Mouse (Mus musculus) neural tube, embryonic 12.5 days (tissue): ENCODE results near the gene Glb1. TPM values are rescaled to one million over a fixed set of nuclear protein-coding genes. Genes with fewer than 3 reads are reported as not detected.

Source experiments
- ATAC-seq: fragments of 200-750 bp; cut with Nextera tagmentation; 2 replicates; pipeline ENCODE4 v1.8.0; 2017; ENCODE audit warnings: low read depth, mild to moderate bottlenecking, moderate TSS enrichment, moderate library complexity; ENCODE audit not compliant: low FRiP score
- H3K27ac ChIP-seq: fragments of 300-500 bp; sonication (generic); 2 replicates; pipeline ENCODE4 v1.5.1; 2016
- H3K27me3 ChIP-seq: fragments of 300-500 bp; sonication (generic); replicated peaks from 2 replicates; pipeline ENCODE4 v1.6.1; 2016; ENCODE audit warnings: mild to moderate bottlenecking
- H3K36me3 ChIP-seq: fragments of 300-500 bp; sonication (generic); 2 replicates; pipeline ENCODE4 v1.6.1; 2016; ENCODE audit warnings: mild to moderate bottlenecking
- H3K4me1 ChIP-seq: fragments of 300-500 bp; sonication (generic); 2 replicates; pipeline ENCODE4 v1.6.1; 2016
- H3K4me2 ChIP-seq: fragments of 300-500 bp; sonication (generic); replicated peaks from 2 replicates; pipeline ENCODE4 v1.6.1; 2016; ENCODE audit warnings: mild to moderate bottlenecking
- H3K4me3 ChIP-seq: fragments of 300-500 bp; sonication (generic); 2 replicates; pipeline ENCODE4 v1.5.1; 2016
- H3K9ac ChIP-seq: fragments of 300-500 bp; sonication (generic); 2 replicates; pipeline ENCODE4 v1.6.1; 2016; ENCODE audit warnings: mild to moderate bottlenecking
- H3K9me3 ChIP-seq: fragments of 300-500 bp; sonication (generic); 2 replicates; pipeline ENCODE4 v1.6.1; 2016; ENCODE audit warnings: mild to moderate bottlenecking
- WGBS: fragments of 180-500 bp; shearing (Covaris S2); methylation state at CpG from one replicate; pipeline ENCODE4 v1.1.7; 2016; 5-methylcytosine and 5-hydroxymethylcytosine counted together
- polyA plus RNA-seq: library from polyadenylated mRNA; unstranded; fragments of >200 nt; fragmentation: Nextera tagmentation; extraction: Ambion mirVana; gene quantifications from 2 replicates; pipeline ENCODE4 v1.2.1, GENCODE M21; 2016

Glb1 gene
- polyA plus RNA-seq, 1 experiment from 2014 or later = 24.5 TPM

GRCm38 (mm10) chr9:114425576-114425975 lies 24.7 kb downstream of the Glb1 start:
- WGBS = 96% methylated on average over 5 of the region's 5 CpGs
- Histone ChIP-seq H3K4me1 (no peaks in the 10 kb centered on the region), H3K9ac (no peak overlapping the region), H3K9me3 (0 out of 2 replicates have a peak, but pooled peaks cover 4% of the 10 kb centered on the region), H3K4me3 (no peak overlapping the region), H3K4me2 (no peak overlapping the region), H3K27me3 (no peaks in the 10 kb centered on the region), H3K27ac (no peak overlapping the region), H3K36me3 (peaks cover 19% of the 10 kb centered on the region)
- no peak for ATAC-seq

- 97% methylated on average over 5 of the region's 5 CpGs for WGBS
- Histone ChIP-seq H3K4me2 (no peak overlapping the region), H3K27ac (no peak overlapping the region), H3K9me3 (0 out of 2 replicates have a peak, but pooled peaks cover 4% of the 10 kb centered on the region), H3K9ac (no peak overlapping the region), H3K4me1 (no peaks in the 10 kb centered on the region), H3K27me3 (no peaks in the 10 kb centered on the region), H3K36me3 (peaks cover 18% of the 10 kb centered on the region), H3K4me3 (no peak overlapping the region)
- ATAC-seq = no peak
These were observed 25.3 kb downstream of the Glb1 start for GRCm38 (mm10) chr9:114426201-114426600.

GRCm38 (mm10) chr9:114427425-114427824 lies 26.5 kb downstream of the Glb1 start:
- Histone ChIP-seq H3K4me3 (no peak overlapping the region), H3K27me3 (no peaks in the 10 kb centered on the region), H3K36me3 (peaks cover 18% of the 10 kb centered on the region), H3K9ac (no peak overlapping the region), H3K27ac (no peak overlapping the region), H3K4me1 (no peaks in the 10 kb centered on the region), H3K9me3 (0 out of 2 replicates have a peak, but pooled peaks cover 4% of the 10 kb centered on the region), H3K4me2 (no peak overlapping the region)
- no peak for ATAC-seq
- 96% methylated on average over 8 of the region's 8 CpGs for whole genome bisulfite sequencing

DNA sequence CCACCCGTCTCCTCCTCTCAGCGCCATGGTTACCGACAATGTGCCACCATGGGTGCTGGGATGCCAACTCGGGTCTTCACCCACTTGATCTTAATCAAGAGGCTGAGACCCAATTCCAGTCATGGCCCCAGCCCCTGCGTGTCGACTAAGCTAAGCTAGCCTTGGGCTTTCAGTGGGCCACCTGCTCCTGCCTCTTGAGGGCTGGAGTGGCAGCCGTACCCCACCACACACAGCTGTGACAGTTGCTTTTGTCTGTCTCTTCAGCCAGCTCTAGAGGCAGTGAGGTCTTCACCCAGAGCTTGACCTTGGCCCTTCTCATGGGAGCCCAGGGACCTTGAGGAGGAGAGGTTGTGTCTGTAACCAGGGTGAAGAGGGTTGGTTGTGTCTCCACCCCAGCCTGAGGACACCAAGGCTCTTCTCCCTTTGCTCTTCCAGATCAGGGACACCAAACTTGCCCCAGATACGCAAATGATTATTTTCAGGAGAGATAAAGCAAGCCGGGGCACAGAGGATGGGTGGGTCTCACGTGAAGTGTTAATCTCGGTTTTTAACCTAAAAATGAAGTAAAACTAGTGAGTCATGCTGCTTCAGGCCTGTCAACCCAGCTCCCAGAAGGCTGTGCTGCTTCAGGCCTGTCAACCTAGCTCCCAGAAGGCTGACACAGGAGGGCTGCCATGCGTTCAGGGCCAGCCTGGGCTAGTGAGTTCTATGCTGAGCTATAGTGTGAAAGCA lies 27.4 kb downstream of the Glb1 start:
- no peak overlapping the region for H3K4me3 ChIP-seq
- H3K9me3 ChIP-seq = 0 out of 2 replicates have a peak, but pooled peaks cover 4% of the 10 kb centered on the region
- H3K27me3 ChIP-seq = no peaks in the 10 kb centered on the region
- no peak for ATAC-seq
- H3K4me2 ChIP-seq = no peak overlapping the region
- 91% methylated on average over 12 of the region's 12 CpGs for WGBS
- H3K9ac ChIP-seq = no peak overlapping the region
- peaks cover 18% of the 10 kb centered on the region for H3K36me3 ChIP-seq
- H3K27ac ChIP-seq = no peak overlapping the region
- no peaks in the 10 kb centered on the region for H3K4me1 ChIP-seq

- Histone ChIP-seq H3K4me3 (no peak overlapping the region), H3K4me1 (no peaks in the 10 kb centered on the region), H3K9ac (no peak overlapping the region), H3K27ac (no peak overlapping the region), H3K9me3 (peaks cover 4% of the 10 kb centered on the region), H3K36me3 (peaks cover 15% of the 10 kb centered on the region), H3K27me3 (no peaks in the 10 kb centered on the region), H3K4me2 (no peak overlapping the region)
- 89% methylated on average over 2 of the region's 2 CpGs for WGBS
- no peak for ATAC-seq
These were observed 34.8 kb downstream of the Glb1 start for GRCm38 (mm10) chr9:114435668-114436067.

- ATAC-seq = no peak
- H3K4me1 ChIP-seq = no peaks in the 10 kb centered on the region
- no peaks in the 10 kb centered on the region for H3K27me3 ChIP-seq
- no peak overlapping the region for H3K4me3 ChIP-seq
- no peak overlapping the region for H3K4me2 ChIP-seq
- H3K36me3 ChIP-seq = peaks cover 16% of the 10 kb centered on the region; the same call in 1 of the 2 replicates
- H3K27ac ChIP-seq = no peak overlapping the region
- H3K9ac ChIP-seq = no peak overlapping the region
- peaks cover 4% of the 10 kb centered on the region for H3K9me3 ChIP-seq
- WGBS = 85% methylated on average over 10 of the region's 10 CpGs
These were observed 39.7 kb downstream of the Glb1 start for GRCm38 (mm10) chr9:114440548-114440947.

- Histone ChIP-seq H3K27ac (no peak overlapping the region), H3K9ac (no peak overlapping the region), H3K4me1 (no peaks in the 10 kb centered on the region), H3K27me3 (no peaks in the 10 kb centered on the region), H3K4me2 (no peak overlapping the region), H3K4me3 (no peak overlapping the region), H3K9me3 (no peaks in the 10 kb centered on the region), H3K36me3 (peaks cover 5% of the 10 kb centered on the region; the same call in 1 of the 2 replicates)
- 92% methylated on average over 9 of the region's 9 CpGs for WGBS
- ATAC-seq = no peak
These were observed 41.3 kb downstream of the Glb1 start for GRCm38 (mm10) chr9:114442225-114442624.

GRCm38 (mm10) chr9:114442893-114443292 lies 42.0 kb downstream of the Glb1 start:
- ATAC-seq = no peak

GRCm38 (mm10) chr9:114443351-114443750 lies 42.5 kb downstream of the Glb1 start:
- H3K4me1 ChIP-seq = no peaks in the 10 kb centered on the region
- H3K27ac ChIP-seq = no peak overlapping the region
- no peaks in the 10 kb centered on the region for H3K27me3 ChIP-seq
- ATAC-seq = no peak
- no peak overlapping the region for H3K9ac ChIP-seq
- H3K9me3 ChIP-seq = no peaks in the 10 kb centered on the region
- H3K4me2 ChIP-seq = no peak overlapping the region
- 90% methylated on average over 8 of the region's 8 CpGs for WGBS
- peaks cover 3% of the 10 kb centered on the region; the same call in 1 of the 2 replicates for H3K36me3 ChIP-seq
- no peak overlapping the region for H3K4me3 ChIP-seq

More at GRCm38 (mm10) chr9:114442893-114443292, 42.0 kb downstream of the Glb1 start:
- H3K9me3 ChIP-seq = no peaks in the 10 kb centered on the region
- H3K27me3 ChIP-seq = no peaks in the 10 kb centered on the region
- H3K4me1 ChIP-seq = no peaks in the 10 kb centered on the region
- no peak overlapping the region for H3K27ac ChIP-seq
- H3K9ac ChIP-seq = no peak overlapping the region
- 90% methylated on average over 9 of the region's 9 CpGs for WGBS
- H3K4me3 ChIP-seq = no peak overlapping the region
- H3K36me3 ChIP-seq = peaks cover 3% of the 10 kb centered on the region; the same call in 1 of the 2 replicates
- H3K4me2 ChIP-seq = no peak overlapping the region

- Histone ChIP-seq H3K4me3 (no peak overlapping the region), H3K9me3 (no peaks in the 10 kb centered on the region), H3K4me1 (no peaks in the 10 kb centered on the region), H3K27me3 (no peaks in the 10 kb centered on the region), H3K4me2 (no peak overlapping the region), H3K36me3 (peaks cover 3% of the 10 kb centered on the region; the same call in 1 of the 2 replicates), H3K9ac (no peak overlapping the region), H3K27ac (no peak overlapping the region)
- ATAC-seq = no peak
- WGBS = 91% methylated on average over 8 of the region's 8 CpGs
These were observed 46.0 kb downstream of the Glb1 start for GRCm38 (mm10) chr9:114446887-114447286.

DNA sequence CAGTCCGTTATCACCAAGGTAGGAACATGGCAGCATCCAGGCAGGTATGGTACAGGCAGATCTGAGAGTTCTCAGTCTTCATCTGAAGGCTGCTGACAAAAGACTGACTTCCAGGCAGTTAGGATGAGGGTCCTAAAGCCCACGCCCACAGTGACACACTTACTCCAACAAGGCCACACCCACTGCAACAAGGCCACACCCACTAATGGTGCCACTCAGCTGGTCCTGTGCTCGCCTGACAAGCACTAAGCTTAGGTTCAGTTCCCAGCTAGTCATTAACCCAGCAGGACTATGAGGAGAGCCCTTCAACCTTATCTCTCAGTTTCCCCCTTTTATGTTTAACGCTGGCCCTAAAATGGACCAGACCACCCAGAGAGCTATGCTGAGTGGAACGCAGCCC lies 47.8 kb downstream of the Glb1 start:
- 70% methylated on average over 5 of the region's 5 CpGs for WGBS
- Histone ChIP-seq H3K9ac (no peak overlapping the region), H3K36me3 (no peaks in the 10 kb centered on the region), H3K27ac (no peak overlapping the region), H3K4me2 (no peak overlapping the region), H3K4me1 (no peaks in the 10 kb centered on the region), H3K27me3 (no peaks in the 10 kb centered on the region), H3K4me3 (no peak overlapping the region), H3K9me3 (no peaks in the 10 kb centered on the region)
- ATAC-seq = no peak

DNA sequence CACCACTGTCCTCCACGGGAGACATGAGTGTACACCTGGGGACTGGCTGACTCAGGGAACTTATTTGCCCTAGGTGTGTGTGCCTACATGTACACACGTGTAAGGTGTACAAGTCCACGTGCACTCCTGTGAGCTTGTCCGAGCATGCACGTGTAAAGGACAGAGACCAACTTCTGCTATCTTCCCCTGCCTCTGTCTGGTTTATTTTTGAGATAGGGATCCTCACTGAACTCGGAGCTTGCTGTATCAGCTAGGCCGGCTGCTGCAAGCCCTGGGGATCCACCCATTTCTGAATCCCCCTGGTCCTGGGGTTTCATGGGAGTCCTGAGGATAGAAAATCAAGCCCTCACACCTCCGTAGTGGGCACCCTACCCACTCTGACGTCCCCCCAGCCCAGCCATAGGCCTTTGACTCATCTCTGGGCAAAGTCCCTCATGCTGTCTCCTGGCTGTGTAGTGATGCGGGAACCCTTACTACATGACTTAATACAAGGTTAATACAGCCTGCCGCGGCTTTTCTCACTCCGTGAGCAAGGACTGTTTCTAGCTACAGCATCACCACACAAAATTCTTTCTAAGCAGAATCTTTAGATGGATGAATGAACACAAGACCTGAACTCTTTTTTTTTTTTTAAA lies 48.4 kb downstream of the Glb1 start:
- 86% methylated on average over 13 of the region's 13 CpGs for WGBS
- no peak overlapping the region for H3K9ac ChIP-seq
- ATAC-seq = no peak
- H3K4me2 ChIP-seq = no peak overlapping the region
- no peaks in the 10 kb centered on the region for H3K27me3 ChIP-seq
- no peak overlapping the region for H3K27ac ChIP-seq
- no peaks in the 10 kb centered on the region for H3K9me3 ChIP-seq
- H3K4me1 ChIP-seq = no peaks in the 10 kb centered on the region
- H3K4me3 ChIP-seq = no peak overlapping the region
- H3K36me3 ChIP-seq = no peaks in the 10 kb centered on the region
